Mouse (Mus musculus) layer of hippocampus, postnatal 25 days (tissue): ENCODE measurements around the gene Espl1. TPM values are rescaled to one million over a fixed set of nuclear protein-coding genes. Genes with fewer than 3 reads are reported as not detected.

ENCODE experiments used
- DNase-seq, 2 experiments: peaks; one replicate each; pipeline ENCODE4 v3.0.0; 2022; ENCODE audit warnings: mixed read lengths in 2 of 2, low spot score in 1 of 2; ENCODE audit errors: extremely low spot score in 1 of 2
- total RNA-seq, 2 experiments: library from RNA; stranded (reverse); gene quantifications; 2 replicates each; pipeline ENCODE4 v1.2.3; 2021

The Espl1 gene
- total RNA-seq, 2 experiments from 2014 or later = 2.9 to 3.5 TPM

GRCm38 (mm10) chr15:102273982-102274716 lies 21.9 kb upstream of the Espl1 start:
- DNase-seq = no peak

- no peak for DNase-seq
These were observed 17.4 kb upstream of the Espl1 start for GRCm38 (mm10) chr15:102278726-102279091.

GRCm38 (mm10) chr15:102279092-102279782 lies 16.8 kb upstream of the Espl1 start, which contains the start of gene Mfsd5:
Mfsd5 (plus strand) TSS chr15:102279454.
- peak; percentile 81 to 82 for DNase-seq

DNA sequence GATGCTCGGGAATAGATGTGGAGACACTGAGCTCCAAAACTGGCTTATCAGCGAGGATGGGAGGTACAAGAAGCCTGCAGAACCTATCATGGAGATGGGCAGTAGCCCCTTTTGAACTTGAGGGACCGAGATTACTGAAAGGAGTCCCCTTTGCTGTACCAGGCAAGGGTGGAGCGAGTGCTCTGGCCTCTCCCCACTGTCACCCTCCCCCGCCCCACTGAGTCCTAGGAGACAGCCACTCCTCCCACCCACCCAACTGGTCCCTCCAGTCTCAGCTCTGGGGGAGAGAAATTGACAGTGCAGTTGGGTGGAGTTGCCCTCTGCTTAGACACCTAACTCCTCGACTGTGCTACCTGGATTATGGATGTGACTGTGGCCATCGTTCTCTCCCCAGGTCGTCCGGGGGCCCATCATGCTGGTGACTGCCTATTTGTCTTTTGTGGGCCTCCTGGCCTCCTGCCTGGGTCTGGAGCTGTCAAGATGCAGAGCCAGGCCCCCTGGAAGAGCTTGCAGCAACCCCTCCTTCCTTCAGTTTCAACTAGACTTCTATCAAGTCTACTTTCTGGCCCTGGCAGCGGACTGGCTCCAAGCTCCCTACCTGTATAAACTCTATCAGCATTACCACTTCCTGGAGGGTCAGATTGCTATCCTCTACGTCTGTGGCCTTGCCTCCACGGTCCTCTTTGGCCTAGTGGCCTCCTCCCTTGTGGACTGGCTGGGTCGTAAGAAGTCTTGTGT lies 16.1 kb upstream of the Espl1 start:
- DNase-seq = no peak

- DNase-seq = no peak
These were observed 15.4 kb upstream of the Espl1 start for GRCm38 (mm10) chr15:102280623-102281022.

- no peak for DNase-seq
These were observed 13.4 kb upstream of the Espl1 start for GRCm38 (mm10) chr15:102282463-102283292.

- DNase-seq = no peak
These were observed 12.4 kb upstream of the Espl1 start for GRCm38 (mm10) chr15:102283648-102284047.

GRCm38 (mm10) chr15:102287395-102287794 lies 8.7 kb upstream of the Espl1 start:
- DNase-seq = peak in 1 of 2 experiments; percentile 24

GRCm38 (mm10) chr15:102296368-102297006 lies 421 bp downstream of the Espl1 start:
- DNase-seq = no peak

GRCm38 (mm10) chr15:102302542-102302941 lies 6.5 kb downstream of the Espl1 start:
- DNase-seq = no peak

DNA sequence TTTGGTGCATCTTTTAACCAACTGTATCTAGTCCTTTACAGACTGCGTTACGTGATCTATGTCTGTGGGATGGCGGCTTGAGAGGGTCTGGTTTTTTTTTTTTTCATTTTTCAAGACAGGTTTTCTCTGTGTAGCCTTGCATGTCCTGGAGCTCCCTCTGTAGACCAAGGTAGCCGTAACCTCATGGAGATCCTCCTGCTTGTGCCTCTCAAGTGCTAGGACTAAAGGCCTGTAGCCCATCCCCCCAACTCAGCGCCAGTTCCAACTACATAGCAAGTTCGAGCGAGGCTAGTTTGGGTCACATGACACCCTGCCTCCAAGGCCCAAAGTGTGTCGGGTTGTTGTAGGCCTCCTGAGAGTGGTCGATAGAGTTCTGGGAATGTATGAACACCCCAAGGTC lies 12.7 kb downstream of the Espl1 start:
- no peak for DNase-seq

GRCm38 (mm10) chr15:102310074-102310845 lies 14.2 kb downstream of the Espl1 start:
- DNase-seq = no peak

GRCm38 (mm10) chr15:102311489-102311888 lies 15.4 kb downstream of the Espl1 start:
- DNase-seq = no peak

GRCm38 (mm10) chr15:102315292-102315691 lies 19.2 kb downstream of the Espl1 start:
- no peak for DNase-seq

GRCm38 (mm10) chr15:102316263-102316662 lies 20.2 kb downstream of the Espl1 start:
- peak; percentile 41 to 73 for DNase-seq

DNA sequence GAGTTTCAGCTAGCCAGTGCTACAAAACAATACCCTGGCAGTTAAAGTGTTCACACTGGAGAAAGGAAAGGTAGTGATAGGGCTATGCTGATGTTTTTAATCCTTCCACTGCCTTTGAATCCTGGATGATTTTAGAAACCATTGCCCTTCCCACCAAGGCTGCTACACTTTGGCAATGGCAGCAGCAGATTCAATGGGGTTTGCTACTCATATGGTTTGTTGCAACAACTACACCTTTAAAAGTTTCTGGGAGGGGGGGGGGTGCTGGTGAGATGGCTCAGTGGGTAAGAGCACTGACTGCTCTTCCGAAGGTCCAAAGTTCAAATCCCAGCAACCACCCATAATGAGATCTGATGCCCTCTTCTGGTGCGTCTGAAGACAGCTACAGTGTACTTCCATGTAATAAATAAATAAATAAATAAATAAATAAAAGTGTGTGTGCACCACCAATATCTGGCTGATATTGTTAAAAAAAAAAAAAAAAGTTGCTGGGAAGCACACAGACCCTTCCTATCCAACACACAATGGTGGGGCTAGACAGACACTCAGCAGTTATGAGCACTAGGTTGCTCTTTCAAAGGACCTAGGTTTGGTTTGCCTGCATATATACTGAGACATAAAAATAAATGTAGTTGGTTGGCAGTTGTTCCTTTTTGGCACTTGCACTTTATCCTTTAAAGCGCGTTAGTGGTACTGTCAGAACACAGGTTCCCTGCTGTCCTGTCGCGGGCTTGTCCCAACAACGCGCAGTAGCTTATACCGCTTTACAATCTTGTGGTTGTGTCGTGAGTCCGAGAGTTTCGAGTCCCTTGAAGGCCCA lies 28.8 kb downstream of the Espl1 start:
- DNase-seq = no peak

GRCm38 (mm10) chr15:102326022-102326576 lies 30.0 kb downstream of the Espl1 start, which contains the start of gene Pfdn5:
Pfdn5 (plus strand) TSS chr15:102326116.
- peak; percentile 72 to 79 for DNase-seq

- no peak for DNase-seq
These were observed 30.8 kb downstream of the Espl1 start for GRCm38 (mm10) chr15:102326892-102327291.
